Mouse (Mus musculus): Measurements from ENCODE around the gene Esrp2. TPM values are rescaled to one million over a fixed set of nuclear protein-coding genes. Genes with fewer than 3 reads are reported as not detected.

The Esrp2 gene
- polyA plus RNA-seq (2015; fragmentation: Nextera tagmentation; extraction: Ambion mirVana): 35.7 and 38.9 TPM in 2 replicates

DNA sequence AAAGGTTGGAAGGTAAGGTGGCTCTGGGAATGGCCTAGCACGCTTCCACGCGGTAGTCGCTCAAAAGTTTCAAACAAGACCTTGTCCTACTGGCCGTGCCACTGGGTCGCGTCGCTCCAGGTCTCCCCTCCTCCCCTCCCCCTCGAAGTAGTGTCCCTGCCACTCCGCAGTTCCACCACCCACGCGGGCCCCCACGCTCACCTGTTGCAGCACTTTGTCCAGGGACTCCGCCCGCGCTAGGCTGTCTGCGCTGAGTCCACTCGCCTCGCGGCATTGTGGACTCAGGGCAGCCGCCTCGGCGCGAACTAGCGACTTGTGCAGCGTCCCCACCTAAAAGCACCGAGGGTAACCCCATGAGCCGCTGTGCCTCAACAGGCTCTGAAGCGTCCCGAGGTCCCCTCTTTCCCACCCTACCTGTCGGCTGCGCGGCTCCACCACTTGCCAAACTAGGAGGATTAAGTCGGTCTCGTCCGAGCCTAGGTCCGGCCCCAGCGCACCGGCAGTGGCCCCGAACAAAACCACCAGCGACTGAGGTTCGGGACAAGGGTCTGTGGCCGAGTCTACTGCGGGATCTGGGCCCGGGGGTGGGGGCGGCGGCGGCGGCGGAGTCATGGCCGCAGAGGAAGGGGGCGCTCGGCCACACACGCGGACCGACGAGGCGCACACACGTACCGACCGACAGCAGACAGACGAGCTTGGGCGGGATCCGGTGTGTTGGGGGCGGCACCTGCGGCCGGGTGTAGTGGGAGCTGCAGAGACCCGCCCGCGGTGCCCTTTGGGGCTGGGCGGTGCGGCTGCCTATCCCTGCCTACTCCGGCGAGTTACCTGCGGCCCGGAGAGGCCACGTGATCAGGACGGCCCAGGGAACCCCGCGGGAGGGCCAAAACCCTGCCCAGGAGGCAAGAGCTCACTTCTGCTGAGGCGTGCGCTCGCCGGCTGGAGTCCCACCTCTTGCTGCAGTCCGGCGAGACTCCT lies at the start of gene Esrp2:
TSS of gene Esrp2 (minus strand) at position 819 of the 975 bp plus-strand sequence.
- H3K4me2 ChIP-seq (ENCODE audit: low read depth, low read length): peak within 1 kb of the TSS; percentile 93
- peak within 1 kb of the TSS; percentile 82 for H3K27ac ChIP-seq (ENCODE audit: low read length)
- under 1% methylated on average over 85 of the region's 86 CpGs for WGBS
- H3K9me3 ChIP-seq (ENCODE audit: control insufficient read depth, low read length): no peaks in the 10 kb centered on the region
- peaks cover 13% of the 10 kb centered on the region for H3K27me3 ChIP-seq (replicated peaks; ENCODE audit: control insufficient read depth, insufficient read depth, low read length)
- H3K36me3 ChIP-seq (ENCODE audit: control insufficient read depth, insufficient read depth, low read length): no peaks in the 10 kb centered on the region; the same call in 1 of the 2 replicates
- H3K4me3 ChIP-seq (ENCODE audit: low read length): peak within 1 kb of the TSS; percentile 65
- peaks cover 20% of the 10 kb centered on the region for H3K4me1 ChIP-seq (ENCODE audit: control insufficient read depth, insufficient read depth, low read length)
- peak; percentile 82 for ATAC-seq
- H3K9ac ChIP-seq (ENCODE audit: low read depth, low read length): peak within 1 kb of the TSS; percentile 82

DNA sequence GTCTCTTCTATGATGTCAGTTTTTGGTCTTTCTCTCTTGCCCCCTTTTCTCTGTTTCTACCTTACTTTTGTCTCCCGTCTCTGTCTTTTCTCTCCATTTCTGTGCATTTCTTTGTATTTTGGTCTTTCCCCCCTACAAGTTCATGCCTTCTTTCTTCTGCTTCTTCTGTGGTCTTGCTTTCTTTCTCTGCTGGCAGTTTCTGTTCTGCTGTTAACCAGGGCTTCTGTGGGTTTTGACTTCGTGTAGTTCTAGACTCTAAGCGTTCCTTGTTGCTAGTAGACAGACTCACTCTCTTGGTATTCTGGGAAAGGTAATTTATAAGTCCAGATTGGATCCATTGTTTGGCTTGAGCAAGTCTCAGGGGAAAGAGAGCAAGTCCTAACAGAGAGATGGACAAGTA lies 49.6 kb upstream of the Esrp2 start:
- H3K9ac ChIP-seq (ENCODE audit: low read depth, low read length): no peak overlapping the region
- WGBS: 91% methylated on average over 3 of the region's 3 CpGs
- H3K27ac ChIP-seq (ENCODE audit: low read length): no peak overlapping the region
- H3K9me3 ChIP-seq (ENCODE audit: control insufficient read depth, low read length): no peaks in the 10 kb centered on the region
- H3K4me1 ChIP-seq (ENCODE audit: control insufficient read depth, insufficient read depth, low read length): no peaks in the 10 kb centered on the region
- H3K36me3 ChIP-seq (ENCODE audit: control insufficient read depth, insufficient read depth, low read length): no peaks in the 10 kb centered on the region
- no peak overlapping the region for H3K4me3 ChIP-seq (ENCODE audit: low read length)
- H3K4me2 ChIP-seq (ENCODE audit: low read depth, low read length): no peak overlapping the region
- no peak for ATAC-seq
- H3K27me3 ChIP-seq (replicated peaks; ENCODE audit: control insufficient read depth, insufficient read depth, low read length): no peaks in the 10 kb centered on the region

DNA sequence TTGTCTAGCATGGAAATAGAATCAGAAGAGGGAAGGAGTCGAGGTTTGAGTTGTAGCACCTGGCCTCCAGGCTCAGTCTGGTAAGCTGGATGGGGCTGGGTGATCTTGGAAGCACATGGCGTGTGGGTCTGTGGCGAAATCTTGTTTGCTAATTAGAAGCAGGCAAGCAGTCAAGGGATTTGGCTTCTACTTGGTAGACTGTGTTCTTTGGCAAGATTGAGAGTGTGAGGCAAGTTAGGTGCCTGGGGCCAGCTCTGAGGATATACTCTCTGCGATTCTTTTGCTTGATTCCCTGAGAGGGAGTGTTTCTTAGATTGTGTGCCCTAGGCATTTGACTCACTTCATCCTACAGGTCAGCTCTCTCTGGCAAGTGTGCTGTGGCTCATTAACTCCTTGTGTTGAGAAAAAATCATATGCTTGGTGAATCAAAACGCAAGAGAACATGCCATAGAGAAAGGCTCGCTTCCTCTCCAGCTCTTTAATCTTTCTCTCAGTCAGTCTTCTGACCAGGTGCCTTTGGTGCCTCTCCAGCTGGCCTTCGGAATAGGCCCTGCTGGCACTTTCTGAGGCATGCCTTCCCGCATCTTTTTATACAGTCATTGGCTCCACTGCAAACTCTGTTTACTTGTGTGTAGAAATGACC lies 49.0 kb upstream of the Esrp2 start:
- H3K4me3 ChIP-seq (ENCODE audit: low read length): no peak overlapping the region
- no peak for ATAC-seq
- no peaks in the 10 kb centered on the region for H3K4me1 ChIP-seq (ENCODE audit: control insufficient read depth, insufficient read depth, low read length)
- H3K4me2 ChIP-seq (ENCODE audit: low read depth, low read length): no peak overlapping the region
- no peak overlapping the region for H3K27ac ChIP-seq (ENCODE audit: low read length)
- no peaks in the 10 kb centered on the region for H3K36me3 ChIP-seq (ENCODE audit: control insufficient read depth, insufficient read depth, low read length)
- H3K9me3 ChIP-seq (ENCODE audit: control insufficient read depth, low read length): no peaks in the 10 kb centered on the region
- 84% methylated on average over 8 of the region's 8 CpGs for WGBS
- H3K9ac ChIP-seq (ENCODE audit: low read depth, low read length): no peak overlapping the region
- H3K27me3 ChIP-seq (replicated peaks; ENCODE audit: control insufficient read depth, insufficient read depth, low read length): no peaks in the 10 kb centered on the region

DNA sequence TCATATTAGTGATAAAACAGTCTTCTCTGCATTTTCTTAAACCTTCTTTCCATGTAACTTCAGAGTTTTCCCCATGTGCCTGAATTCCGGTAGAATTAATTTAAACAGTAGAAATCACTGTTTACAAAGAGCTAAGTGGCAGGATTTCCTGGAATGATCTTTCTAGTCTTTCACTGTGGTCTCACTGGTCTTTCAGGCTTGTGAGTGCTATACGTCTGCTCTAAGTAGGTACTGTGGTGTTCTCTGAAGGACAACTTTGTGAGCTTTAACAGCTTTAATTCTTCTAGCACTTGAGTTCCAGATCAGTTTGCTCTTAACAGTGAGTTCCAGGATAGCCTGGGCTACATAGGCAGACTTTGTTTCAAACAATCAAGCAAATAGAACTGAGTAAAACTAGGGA lies 41.7 kb upstream of the Esrp2 start:
- H3K4me3 ChIP-seq (ENCODE audit: low read length): no peak overlapping the region
- H3K27me3 ChIP-seq (replicated peaks; ENCODE audit: control insufficient read depth, insufficient read depth, low read length): no peaks in the 10 kb centered on the region
- no peaks in the 10 kb centered on the region for H3K36me3 ChIP-seq (ENCODE audit: control insufficient read depth, insufficient read depth, low read length)
- no peaks in the 10 kb centered on the region for H3K9me3 ChIP-seq (ENCODE audit: control insufficient read depth, low read length)
- no peak for ATAC-seq
- peak overlapping the region; percentile 11; the same call in 1 of the 2 replicates for H3K27ac ChIP-seq (ENCODE audit: low read length)
- H3K9ac ChIP-seq (ENCODE audit: low read depth, low read length): no peak overlapping the region
- H3K4me2 ChIP-seq (ENCODE audit: low read depth, low read length): no peak overlapping the region
- H3K4me1 ChIP-seq (ENCODE audit: control insufficient read depth, insufficient read depth, low read length): peaks cover 17% of the 10 kb centered on the region
- WGBS: 45% methylated on average over 2 of the region's 2 CpGs

DNA sequence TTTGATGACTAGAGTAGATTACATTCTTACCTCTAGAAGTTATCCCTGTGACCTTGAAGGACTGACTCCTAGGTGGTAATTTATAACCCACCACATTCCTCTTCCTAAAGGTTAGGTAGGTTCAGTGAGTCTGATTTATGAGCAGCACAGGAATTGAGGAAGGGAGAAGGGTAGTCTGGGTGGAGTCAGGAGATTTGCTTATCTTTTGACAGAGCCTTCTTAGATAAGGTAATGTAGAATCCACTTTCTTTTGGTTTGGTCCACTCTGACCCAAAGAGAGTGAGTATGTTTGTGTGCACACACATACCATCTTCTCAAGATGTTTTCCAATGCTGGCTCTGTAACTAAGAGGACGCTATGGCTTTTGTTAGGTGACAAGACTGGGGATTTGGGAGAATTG lies 40.8 kb upstream of the Esrp2 start:
- no peak overlapping the region for H3K4me3 ChIP-seq (ENCODE audit: low read length)
- no peaks in the 10 kb centered on the region for H3K9me3 ChIP-seq (ENCODE audit: control insufficient read depth, low read length)
- H3K4me2 ChIP-seq (ENCODE audit: low read depth, low read length): no peak overlapping the region
- no peak overlapping the region for H3K27ac ChIP-seq (ENCODE audit: low read length)
- H3K27me3 ChIP-seq (replicated peaks; ENCODE audit: control insufficient read depth, insufficient read depth, low read length): no peaks in the 10 kb centered on the region
- no peak overlapping the region for H3K9ac ChIP-seq (ENCODE audit: low read depth, low read length)
- H3K36me3 ChIP-seq (ENCODE audit: control insufficient read depth, insufficient read depth, low read length): no peaks in the 10 kb centered on the region
- ATAC-seq: no peak
- H3K4me1 ChIP-seq (ENCODE audit: control insufficient read depth, insufficient read depth, low read length): peaks cover 17% of the 10 kb centered on the region
- 49% methylated on average over 1 of the region's 1 CpGs for WGBS

DNA sequence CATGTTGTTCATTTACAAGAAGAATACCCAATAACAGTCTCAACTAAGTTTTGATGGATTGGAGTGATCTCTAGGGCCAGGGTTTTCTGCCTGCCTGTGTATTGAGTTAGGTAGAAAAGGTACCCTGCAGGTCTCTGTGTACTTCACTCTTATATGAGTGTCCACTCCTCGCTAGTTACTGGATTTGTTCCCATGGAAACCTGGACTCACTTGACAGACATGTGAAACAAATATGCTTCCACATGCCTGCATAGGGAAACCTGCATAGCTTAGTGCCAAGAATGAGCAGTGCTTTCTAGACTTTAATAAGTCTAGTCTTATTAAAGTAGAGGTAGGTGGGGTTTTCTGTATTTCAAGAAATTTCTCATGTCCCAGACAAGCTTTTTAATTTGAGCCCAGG lies 40.1 kb upstream of the Esrp2 start:
- no peak for ATAC-seq
- no peak overlapping the region for H3K9ac ChIP-seq (ENCODE audit: low read depth, low read length)
- H3K4me1 ChIP-seq (ENCODE audit: control insufficient read depth, insufficient read depth, low read length): peaks cover 17% of the 10 kb centered on the region
- H3K9me3 ChIP-seq (ENCODE audit: control insufficient read depth, low read length): no peaks in the 10 kb centered on the region
- no peaks in the 10 kb centered on the region for H3K36me3 ChIP-seq (ENCODE audit: control insufficient read depth, insufficient read depth, low read length)
- WGBS: 28% methylated on average over 1 of the region's 1 CpGs
- H3K27ac ChIP-seq (ENCODE audit: low read length): no peak overlapping the region
- no peaks in the 10 kb centered on the region for H3K27me3 ChIP-seq (replicated peaks; ENCODE audit: control insufficient read depth, insufficient read depth, low read length)
- no peak overlapping the region for H3K4me2 ChIP-seq (ENCODE audit: low read depth, low read length)
- H3K4me3 ChIP-seq (ENCODE audit: low read length): no peak overlapping the region

DNA sequence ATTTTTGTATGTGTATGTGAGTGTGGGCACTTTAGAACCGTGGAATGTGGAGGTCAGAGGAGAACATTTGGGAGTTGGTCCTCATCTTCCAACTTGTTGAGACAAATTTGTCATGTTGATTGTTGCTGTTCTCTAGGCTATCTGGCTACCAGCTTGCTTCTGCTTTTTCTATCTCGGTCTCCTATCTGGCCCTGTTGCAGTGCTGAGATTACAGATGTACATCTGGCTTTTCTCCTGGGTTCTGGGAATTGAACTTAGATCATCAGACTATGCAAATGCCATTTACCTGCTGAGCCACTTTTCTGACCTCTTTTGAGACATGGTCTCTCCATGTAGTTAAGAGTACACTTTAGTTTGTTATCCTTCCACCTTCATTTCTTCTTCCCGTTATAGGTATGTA lies 36.8 kb upstream of the Esrp2 start:
- Histone ChIP-seq H3K9me3 (ENCODE audit: control insufficient read depth, low read length) (no peaks in the 10 kb centered on the region), H3K27me3 (replicated peaks; ENCODE audit: control insufficient read depth, insufficient read depth, low read length) (no peaks in the 10 kb centered on the region), H3K4me2 (ENCODE audit: low read depth, low read length) (no peak overlapping the region), H3K9ac (ENCODE audit: low read depth, low read length) (no peak overlapping the region), H3K27ac (ENCODE audit: low read length) (no peak overlapping the region), H3K36me3 (ENCODE audit: control insufficient read depth, insufficient read depth, low read length) (no peaks in the 10 kb centered on the region), H3K4me3 (ENCODE audit: low read length) (no peak overlapping the region), H3K4me1 (ENCODE audit: control insufficient read depth, insufficient read depth, low read length) (peaks cover 17% of the 10 kb centered on the region)
- no peak for ATAC-seq
- WGBS: 91% methylated on average over 3 of the region's 3 CpGs

DNA sequence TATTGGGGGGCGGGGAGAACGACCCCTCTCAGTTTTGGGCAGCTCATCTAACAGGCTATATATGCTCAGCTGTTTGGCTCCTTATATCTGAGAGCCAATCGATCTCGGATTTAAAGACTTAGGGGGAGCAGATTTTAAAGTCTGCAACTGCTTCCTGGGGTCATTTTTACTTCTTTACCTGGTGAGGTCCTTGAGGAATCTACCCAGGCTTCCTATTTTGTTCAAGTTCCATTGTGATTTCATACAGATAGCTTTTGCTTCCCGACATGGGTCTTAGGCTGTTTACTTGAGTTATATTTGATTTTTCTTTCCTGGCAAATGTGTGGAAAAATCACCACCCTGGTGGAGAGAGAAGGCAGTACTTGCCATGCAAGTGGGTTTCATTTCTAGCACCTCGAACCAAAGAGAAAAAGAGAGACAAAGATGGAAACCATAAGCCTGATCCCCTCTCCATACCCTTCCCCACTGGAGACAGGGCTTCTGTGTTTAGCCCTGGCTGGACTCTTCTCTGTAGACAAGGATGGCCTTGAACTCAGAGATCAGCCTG lies 33.2 kb upstream of the Esrp2 start:
- peak overlapping the region; percentile 94 for H3K4me2 ChIP-seq (ENCODE audit: low read depth, low read length)
- peaks cover 6% of the 10 kb centered on the region; the same call in 1 of the 2 replicates for H3K4me1 ChIP-seq (ENCODE audit: control insufficient read depth, insufficient read depth, low read length)
- 28% methylated on average over 6 of the region's 6 CpGs for WGBS
- H3K36me3 ChIP-seq (ENCODE audit: control insufficient read depth, insufficient read depth, low read length): no peaks in the 10 kb centered on the region
- H3K27ac ChIP-seq (ENCODE audit: low read length): no peak overlapping the region
- no peaks in the 10 kb centered on the region for H3K27me3 ChIP-seq (replicated peaks; ENCODE audit: control insufficient read depth, insufficient read depth, low read length)
- H3K9me3 ChIP-seq (ENCODE audit: control insufficient read depth, low read length): no peaks in the 10 kb centered on the region
- H3K4me3 ChIP-seq (ENCODE audit: low read length): peak overlapping the region; percentile 82
- ATAC-seq: no peak
- H3K9ac ChIP-seq (ENCODE audit: low read depth, low read length): no peak overlapping the region; the same call in 1 of the 2 replicates
